Mouse (Mus musculus) cerebellum, postnatal 14 days (tissue): ENCODE measurements around the gene Snx6.
"Not testable (repeated sequence)": the region's sequence is repeated elsewhere in the genome, so short reads cannot be mapped to it uniquely, and the experiment has no call there.

Source experiments
- DNase-seq, 2 experiments: peaks; one replicate each; pipeline ENCODE4 v3.0.0; 2021; ENCODE audit warnings: mixed read lengths in 2 of 2

Gene Snx6

DNA sequence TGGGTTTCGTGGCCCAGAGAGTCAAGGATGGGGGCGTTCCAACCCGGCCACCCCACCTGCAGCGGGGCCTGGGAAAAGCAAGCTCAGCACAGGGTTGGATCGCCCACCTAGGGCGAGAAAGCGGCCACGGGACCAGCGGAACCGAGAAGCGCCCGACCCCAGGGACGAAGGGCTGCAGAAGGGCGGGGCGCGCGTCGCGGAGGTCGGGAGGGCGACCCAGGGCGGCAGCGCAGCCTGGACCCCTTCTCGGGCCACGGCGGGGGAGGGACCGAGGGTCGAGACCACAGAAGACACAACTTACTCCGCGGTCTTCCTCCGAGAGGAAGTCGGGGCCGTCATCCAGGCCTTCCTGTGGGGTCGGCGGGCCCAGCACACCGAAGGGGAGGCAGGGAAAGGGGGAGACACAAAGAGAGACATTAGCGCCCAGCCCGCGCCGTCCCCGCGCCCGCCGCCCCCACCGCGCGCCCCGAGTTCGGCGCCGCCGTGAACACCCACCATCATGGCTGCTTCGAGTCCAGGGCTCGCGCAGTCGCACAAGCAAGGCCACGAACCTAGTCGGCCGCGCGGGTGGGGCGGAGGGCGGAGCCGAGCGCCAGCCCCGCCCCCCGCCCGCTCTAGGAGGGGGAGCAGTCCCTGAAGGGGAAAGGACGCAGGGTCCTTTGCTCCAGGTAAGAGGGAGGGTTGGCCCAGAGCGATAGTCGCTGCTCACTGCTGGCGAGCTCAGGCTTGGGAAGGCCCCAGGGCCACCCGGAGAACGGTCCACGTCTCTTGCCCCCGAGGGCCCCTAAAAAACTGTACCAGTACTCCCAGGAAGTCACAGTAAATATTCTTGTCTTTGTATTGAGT lies at the start of gene Snx6:
Gene Snx6 (minus strand): TSS at position 551 of the 846 bp plus-strand sequence.
- DNase-seq, result peak; percentile 91

DNA sequence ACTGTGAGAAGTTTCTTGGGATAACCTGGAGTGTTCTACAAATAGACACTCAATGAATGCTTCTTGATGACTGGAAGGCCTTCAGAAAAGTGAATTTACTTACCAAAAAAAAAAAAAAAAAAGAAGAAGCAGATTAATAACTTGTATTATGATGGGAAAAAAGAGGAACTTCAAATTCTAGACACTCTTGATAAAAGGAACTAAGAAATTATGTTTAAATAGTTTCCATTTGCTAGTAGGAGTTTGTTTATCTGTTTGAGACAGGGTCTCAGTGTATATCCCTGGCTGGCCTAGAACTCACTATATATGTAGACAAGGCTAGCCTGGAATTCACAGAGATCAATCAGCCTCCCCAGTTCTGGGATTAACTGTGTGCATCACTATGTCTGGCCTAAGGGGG lies 48.9 kb upstream of the Snx6 start:
- no peak for DNase-seq

DNA sequence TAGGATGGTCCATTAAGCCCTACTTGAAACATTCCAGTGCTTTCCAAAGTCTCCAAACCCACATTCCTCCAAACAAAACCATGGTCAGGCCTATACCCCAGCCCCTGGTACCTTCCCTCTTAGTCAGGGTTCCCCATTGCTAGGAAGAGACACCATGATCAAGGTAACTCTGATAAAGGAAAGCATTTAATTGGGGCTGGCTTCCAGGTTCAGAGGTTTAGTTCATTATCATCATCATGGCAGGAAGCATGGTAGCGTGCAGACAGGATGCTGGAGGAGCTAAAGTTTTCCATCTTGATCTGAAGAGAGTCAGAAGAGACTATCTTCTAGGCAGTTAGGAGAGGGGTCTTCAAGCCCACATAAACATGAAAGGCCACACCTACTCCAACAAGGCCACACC lies 46.1 kb upstream of the Snx6 start:
- no peak for DNase-seq

DNA sequence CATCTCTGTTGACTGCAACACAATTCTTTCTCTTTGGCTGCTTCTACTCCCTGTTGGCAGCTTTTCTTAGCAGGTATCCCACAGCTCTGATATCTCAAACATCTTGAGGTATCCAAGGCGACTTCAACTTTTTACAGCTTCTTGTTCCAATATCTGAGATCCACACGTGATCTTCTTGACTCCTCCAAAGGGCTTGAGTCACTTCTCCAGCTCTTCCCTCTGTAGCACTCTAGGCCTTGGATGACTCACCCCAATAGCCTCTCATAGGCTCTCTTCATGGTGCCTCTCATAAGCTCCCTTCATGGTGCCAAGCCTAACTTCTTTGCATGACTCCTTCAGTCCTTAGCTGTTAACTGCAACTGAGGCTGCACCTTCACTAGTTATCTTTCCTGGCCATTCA lies 44.3 kb upstream of the Snx6 start:
- no peak for DNase-seq

DNA sequence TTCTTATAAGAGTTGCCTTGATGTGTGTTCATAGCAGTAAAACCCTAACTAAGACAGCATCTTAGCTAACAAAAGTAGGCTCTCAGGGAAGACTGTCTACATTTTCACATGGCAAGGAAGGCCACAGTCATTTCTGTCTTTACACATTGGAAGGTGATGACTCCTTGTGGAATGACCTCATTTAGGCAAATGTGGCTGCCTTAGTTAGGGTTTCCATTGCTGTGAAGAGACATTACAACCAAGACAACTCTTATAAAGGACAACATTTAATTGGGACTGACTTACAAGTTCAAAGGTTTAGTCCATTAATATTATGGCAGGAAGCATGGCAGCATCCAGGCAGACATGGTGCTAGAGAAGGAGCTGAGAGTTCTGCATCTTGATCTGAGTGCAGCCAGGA lies 43.4 kb upstream of the Snx6 start:
- DNase-seq, result no peak

DNA sequence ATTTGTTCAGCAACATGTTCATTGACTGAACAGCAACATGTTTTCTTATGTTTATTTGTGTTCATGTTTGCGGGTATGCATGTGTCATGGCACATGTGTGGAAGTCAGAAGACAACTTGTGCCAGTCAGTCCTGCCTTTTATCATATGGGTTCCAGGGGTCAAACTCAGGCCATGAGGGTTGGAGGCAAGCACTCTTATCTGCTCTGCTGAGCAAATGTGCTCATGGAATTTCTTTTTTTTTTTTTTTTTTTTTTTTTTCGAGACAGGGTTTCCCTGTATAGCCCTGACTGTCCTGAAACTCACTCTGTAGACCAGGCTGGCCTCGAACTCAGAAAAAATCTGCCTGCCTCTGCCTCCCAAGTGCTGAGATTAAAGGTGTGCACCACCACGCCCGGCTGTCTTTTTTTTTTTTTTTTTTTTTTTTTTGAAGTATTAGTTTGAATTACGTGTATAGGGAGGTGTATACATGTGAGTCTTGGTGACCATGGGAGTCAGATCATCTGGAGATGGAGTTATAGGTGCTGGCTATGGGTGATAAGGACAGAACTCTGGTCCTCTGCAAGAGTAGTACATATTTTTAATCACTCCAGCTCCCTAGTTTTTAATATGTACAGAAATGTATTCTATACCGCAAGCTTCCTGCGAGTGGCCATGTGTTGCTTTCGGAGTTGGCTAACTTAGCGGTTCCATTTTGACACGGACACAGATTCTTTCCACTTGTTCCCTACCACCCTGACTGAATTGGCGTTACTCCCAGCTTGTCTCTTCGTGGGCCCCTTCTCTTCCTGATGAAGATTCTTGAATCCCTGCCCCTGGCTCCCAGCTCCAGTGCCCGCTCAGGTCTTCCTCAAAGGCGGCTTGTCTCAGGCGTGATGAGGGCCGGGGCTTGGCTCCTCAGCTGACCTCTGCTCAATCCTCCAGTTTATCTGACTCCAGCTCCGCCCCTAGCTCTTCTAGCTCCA lies 40.4 kb upstream of the Snx6 start:
- DNase-seq, result no peak

DNA sequence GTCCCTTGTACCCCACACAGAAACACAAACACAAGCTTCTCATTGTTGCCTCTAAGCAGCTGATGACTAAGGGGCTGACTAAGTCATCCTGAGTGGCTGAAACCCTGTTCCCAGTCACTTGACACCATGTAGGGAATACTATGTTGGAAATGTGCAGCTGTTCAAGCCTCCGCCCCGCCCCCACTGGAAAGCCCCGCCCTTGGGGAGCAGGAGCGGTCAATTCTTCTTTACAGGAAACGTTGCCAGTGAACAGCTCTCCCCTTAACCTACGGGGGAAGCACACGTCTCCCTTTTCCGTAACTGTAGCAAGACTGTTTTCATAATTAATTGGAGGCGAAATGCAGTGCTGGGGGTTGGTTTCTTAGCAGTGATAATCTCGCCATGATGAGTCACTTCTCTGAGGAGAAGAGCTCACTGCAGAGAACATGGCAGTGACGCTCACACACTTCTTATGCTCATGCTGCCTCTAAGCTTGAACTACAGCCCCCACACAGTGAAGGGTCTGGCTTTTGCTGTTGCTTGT lies 39.5 kb upstream of the Snx6 start:
- DNase-seq, result peak; percentile 52 to 69

DNA sequence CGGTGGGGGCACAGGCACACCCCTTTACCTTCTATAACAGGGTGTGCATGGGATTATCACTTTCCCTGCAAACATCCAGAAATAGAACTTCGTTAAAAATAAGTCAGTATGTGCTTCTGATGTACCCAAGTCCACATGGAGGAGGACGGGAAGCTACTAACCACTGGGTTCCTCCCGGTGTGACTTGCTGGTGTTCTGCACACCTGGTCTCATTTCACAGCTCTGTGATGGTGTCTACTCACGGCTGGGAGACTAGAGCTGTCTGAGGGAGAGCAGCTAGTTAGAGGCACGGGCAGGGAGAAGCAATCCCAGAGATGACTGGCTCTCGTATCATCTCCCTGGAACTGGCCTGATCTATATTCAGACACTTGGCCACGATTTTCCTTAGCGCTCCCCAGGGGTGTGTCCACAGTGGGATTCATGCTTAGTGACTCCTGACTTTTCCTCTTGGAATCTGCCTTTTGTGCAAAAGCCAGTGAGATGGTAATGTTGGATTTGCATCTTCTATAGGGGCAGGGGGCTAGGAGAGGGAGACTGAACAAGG lies 38.4 kb upstream of the Snx6 start:
- peak; percentile 19 to 20 for DNase-seq

DNA sequence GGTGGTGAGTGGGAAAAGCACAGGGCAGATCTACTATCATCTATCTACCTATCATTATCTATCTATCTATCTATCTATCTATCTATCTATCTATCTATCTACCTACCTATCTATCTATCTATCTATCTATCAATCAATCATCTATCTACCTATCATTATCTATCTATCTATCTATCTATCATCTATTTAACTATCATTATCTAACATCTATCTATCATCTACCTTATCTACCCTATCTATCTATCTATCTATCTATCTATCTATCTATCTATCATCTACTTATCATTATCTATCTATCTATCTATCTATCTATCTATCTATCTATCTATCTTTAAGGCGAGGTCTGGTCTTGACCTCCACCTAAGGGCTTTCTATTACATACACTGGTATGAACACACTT lies 36.4 kb upstream of the Snx6 start:
- DNase-seq, result not testable (repeated sequence)

DNA sequence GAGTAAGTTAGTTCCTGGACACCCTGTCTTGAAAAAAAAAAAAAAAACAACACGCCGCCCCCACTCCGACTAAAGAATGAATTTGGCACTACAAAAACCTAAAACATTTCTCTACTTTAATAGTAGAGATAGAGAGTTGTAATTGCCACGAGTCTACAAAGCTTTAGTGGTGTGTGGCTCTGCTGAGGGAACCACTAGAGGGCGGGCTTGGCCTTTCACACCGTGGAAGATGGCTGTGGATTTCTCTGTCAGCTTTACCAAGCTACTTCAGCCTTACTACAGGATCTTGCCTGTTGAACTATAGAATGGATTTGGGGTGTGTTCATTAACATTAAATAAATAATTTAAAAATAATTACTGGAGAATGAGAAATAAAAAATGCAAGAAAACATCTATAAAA lies 35.1 kb upstream of the Snx6 start:
- peak; percentile 89 to 92 for DNase-seq

DNA sequence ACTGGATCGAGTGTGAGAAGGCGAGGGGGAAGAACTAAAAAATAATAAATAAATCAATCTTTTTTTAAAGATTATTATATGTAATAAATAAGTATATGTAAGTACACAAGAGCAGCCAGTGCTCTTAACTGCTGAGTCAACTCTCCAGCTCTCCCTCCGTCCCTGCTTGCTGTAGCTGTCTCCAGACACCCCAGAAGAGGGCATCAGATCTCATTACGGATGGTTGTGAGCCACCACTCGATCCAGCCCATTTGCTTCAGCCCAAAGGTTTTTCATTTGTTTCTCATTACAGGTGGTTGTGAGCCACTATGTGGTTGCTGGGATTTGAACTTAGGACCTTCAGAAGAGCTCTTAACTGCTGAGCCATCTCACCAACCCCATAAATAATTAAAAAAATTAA lies 34.4 kb upstream of the Snx6 start:
- no peak for DNase-seq

DNA sequence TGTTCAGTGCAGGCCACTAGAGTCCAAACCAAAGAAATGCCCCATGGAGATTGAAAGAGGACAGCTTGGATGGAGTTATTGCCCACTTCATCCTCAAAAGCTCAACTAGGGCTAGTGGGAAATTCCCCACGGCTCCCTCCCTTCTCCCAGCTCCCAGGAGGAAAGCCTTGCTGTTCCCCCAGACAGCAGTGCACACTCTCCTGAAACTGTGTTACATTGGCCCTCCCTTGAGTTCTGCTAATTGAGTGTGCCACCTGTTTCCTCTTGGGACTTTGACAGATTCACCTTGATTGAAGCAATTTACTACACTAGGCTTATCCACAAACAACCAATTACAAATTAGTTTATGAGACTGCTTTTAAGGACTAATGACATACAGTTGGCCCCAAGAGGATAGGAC lies 32.5 kb upstream of the Snx6 start:
- DNase-seq, result no peak

DNA sequence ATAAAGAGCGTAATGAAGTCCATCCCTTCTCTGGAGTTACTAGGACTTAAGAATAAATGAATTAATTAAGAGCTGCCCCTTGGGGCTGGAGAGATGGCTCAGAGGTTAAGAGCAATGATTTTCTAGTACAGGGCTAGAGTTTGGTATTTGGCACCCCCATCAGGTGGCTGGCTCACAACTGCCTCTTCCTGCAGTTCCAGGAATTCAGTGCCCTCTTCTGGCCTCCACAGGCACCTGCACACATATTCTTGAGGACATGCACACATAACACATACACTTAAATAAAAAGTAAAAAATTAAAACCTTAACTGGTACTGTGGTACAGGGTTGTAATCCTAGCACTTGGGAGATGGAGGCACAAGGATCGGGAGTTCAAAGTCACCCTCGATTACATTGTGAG lies 29.7 kb upstream of the Snx6 start:
- no peak for DNase-seq

DNA sequence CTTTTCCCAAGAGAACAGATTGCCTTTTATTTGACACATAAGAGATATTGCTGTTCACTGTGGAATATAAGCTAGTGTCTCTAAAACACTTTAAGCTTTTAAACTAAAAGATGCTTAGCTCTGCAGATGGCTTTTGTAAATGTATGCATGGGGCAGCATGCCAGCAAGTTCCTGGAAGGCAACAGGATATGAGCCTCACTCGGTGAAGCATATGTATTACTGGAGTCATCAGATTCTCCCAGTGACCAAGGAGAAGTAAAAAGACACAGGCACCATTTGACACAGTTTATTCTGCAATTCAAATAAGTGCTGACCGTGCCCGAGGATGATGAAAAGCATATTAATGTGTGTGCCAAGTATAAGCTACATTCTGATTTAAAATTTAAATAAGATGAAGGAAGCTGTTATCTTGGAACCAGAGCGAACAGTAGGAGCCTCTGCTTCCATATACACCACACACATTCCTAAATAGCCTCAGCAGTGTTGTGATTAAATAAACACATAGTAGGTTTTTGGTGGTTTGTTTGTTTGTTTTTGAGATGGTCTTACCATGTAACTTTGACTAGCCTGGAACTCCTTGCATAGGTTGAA lies 27.4 kb upstream of the Snx6 start:
- peak in 1 of 2 experiments; percentile 13 for DNase-seq

DNA sequence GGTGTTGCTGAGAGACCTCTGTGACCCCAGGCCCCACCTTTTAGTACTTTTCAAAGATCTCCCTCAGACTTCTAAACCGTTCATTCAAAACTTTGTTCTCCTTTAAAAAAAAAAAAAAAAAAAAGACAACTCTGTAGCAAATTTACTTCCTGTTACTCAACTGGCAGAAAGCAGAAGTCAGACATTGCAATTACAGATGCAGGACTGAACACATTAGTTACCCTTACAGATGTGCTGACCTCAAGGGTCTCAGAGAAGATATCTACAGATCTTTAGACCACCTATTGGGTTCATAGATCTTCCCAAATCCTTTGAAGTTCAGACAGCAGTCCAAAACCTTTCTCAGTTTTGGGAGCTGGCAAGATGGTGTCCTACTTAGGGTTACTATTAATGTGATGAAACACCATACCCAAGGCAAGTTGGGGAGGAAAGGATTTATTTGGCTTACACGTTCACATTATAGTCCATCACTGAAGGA lies 25.2 kb upstream of the Snx6 start:
- DNase-seq, result no peak

DNA sequence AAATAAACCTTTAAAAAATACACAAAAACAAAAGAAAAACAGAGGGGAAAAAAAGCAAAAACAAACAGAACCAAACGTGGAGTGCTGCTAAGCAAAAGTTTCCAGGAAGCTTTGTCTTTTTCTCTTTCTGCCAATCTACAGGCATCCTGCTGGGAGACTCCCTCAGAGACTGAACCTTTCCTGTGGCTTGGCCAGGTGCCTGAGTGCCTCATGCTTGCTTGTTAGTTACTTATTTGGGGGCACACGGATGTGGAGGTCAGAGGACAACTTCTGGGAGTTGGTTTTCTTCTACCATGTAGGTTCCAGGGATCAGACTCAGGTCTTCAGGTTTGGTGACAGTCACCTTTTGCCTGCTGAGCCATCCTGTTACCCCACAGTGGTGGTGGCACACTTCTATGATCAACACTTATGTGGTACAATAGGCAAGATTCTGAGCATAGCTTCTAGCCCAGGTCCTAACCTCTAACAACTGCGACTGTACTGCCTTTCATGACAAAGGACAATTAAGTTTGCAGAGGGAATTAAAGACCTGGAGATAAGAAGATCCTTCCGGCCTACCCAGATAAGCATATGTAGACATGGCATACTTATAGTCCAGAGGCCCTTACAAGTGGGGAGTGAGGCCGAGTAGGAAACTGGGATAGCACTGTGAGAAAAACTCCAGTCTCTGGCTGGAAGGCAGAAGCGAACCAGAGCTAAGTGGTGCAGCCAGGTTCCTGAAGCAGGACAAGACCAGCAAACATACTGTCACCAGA lies 23.9 kb upstream of the Snx6 start:
- DNase-seq, result no peak

DNA sequence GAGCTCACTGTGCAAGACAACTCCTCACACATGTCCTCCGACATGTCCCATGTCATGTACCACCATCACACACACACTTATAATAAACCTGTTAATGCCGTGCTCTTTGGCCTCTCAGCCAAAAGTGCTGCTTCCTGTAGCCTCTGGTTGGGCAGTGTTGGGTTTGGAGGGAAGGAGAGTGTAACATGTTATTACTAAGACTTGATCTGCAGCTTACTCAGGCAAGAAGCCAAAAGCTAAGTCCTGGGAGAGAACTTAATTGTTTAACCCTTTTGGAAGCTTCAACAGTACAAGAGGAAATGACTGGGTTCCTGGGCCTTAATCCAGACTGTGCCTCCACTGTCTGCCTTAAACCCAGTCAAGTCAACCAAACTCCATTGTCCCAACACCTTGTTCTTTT lies 14.6 kb upstream of the Snx6 start:
- no peak for DNase-seq

DNA sequence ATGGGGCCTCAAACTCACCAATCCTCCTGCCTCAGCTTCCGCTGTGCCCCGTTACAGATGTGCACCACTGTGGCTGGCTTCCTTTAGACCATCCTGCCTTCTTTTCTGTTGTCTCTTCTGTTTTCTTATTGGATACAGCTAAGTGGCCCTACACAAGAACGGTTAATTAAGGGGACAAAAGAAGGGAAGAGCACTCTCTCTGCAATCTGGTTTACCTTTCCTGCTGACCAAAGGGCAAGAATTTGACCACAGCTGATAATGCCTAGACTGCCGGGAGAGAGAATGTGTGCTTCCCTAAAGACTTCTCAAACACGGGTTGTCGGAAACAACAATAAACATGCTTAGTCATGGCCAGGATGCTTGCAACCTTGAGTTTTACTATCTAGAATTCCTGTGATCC lies 12.0 kb upstream of the Snx6 start:
- DNase-seq, result no peak

DNA sequence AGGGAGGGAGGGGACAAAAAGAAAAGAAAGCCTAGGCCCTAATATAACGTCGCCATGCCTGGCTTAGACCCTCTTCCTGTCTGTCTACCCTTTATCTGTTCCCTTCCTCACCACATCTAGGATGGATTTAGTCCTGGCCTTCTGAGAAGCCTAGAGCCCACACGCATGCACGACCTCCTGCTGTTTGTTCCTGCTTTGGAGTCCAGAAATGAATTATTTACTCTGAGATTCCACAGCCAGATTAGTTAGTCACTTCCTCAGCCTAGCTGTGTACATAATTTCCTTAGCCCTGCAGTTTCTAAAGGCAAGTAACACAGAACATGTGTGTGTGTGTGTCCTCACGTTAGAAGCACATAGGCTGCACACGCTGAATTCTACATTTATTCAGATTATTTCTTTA lies 10.6 kb upstream of the Snx6 start:
- no peak for DNase-seq

DNA sequence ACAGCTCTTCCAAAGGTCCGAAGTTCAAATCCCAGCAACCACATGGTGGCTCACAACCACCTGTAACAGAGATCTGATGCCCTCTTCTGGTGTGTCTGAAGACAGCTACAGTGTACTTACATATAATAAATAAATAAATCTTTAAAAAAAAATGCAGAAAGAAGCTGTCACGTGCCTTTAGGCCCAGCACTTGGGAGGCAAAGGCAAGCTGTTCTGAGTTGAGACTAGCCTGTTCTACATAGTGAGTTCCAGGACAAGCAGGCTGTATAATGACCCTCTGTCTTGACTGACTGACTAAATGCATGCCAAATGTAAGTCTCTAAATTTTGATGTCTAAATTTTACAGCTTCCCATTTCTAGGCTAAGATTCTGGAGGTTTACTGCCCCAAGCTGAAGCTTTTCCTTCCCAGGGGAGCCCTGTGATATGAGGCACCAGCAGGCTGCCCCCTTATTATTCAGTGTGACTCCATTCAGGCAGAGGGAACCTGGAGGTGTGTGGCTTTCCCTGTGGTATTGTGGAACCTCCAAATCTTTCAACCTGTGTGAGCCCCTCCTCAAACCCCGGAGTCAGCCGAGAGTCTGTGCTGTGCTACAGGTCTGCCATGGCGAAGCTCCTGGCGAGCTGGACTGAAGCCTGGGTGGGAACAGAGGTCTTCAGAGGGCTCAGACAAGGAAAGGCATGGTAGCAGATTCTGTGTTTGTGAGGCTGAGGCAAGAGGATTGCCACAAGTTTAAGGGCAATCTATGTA lies 9.9 kb upstream of the Snx6 start:
- no peak for DNase-seq

DNA sequence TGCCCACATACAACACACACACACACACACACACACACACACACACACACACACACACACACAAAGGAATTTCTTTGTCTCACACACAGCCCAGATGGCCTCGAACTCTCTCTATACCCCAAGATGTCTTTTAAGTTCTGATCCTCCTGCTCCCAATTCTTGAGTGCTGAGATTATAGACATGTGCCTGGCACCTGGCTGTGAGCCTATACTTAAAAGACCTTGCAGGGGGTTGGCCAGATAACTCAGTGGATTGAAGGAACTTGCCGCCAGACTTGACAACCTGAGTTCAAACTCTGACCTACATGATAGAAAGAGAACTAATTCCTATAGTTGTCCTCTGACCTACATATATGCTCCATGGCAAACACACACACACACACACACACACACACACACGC lies 8.0 kb upstream of the Snx6 start:
- no peak for DNase-seq
